Mouse (Mus musculus) heart, adult 2 months (tissue): Measurements from ENCODE around the gene Cerkl.

Source experiments
- CTCF ChIP-seq: fragments of 200-600 bp; IDR thresholded peaks from 2 replicates; pipeline ENCODE4 v1.8.1; 2022; ENCODE audit warnings: antibody characterized with exemption, mild to moderate bottlenecking, moderate library complexity
- POLR2A ChIP-seq: fragments of 200-500 bp; IDR thresholded peaks from 2 replicates; pipeline ENCODE4 v1.6.1; 2011; ENCODE audit warnings: mild to moderate bottlenecking, low read depth, low read length, control low read depth; ENCODE audit not compliant: insufficient read depth

DNA sequence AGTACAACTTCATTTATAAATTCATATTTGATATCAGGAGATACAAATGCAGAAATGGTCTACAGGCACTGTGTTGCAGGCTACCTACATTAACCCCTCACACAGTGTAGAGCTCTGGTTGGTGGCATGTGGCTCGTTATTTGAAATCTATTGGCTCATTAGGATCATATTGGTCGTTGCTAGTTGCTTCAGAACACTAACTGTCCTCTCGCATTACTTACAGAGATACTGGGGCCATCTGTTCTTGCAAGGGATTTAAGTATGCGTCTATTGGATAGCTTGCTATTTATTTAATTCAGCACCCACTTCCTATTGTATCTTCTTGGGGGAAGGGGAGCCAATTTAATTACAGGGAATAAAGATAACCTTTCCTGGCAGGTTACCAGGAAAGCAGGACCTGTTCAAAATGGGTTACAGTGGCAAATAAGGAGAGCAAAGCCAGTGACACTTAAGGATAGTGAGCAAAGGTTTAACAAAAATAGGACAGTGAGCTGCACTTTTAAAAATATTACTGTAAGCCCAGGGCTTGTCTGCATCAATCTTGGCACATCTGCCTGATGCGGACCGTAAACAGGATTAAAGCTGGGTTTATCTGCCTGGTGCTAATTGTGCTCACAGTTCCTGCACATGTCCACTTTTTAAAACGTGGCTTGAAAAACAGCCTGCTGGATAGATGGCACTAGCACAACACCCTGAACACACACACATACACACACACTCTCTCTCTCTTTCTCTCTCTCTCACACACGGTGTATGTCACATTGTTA lies 57.2 kb downstream of the Cerkl start:
- TF ChIP-seq CTCF (no peak), POLR2A (no peak)
